Mouse (Mus musculus): ENCODE data around the gene Atp6v1e2. TPM values are rescaled to one million over a fixed set of nuclear protein-coding genes. Genes with fewer than 3 reads are reported as not detected.
A peak's percentile ranks its signal among the peaks of the same experiment; 100 is the strongest.

The Atp6v1e2 gene
- polyA plus RNA-seq, 1 experiment, result not detected

GRCm38 (mm10) chr17:86964041-86964440, 16.3 kb upstream of the Atp6v1e2 start:
- TF ChIP-seq POLR2A (IDR thresholded peaks at IDR 0.05; ENCODE audit: borderline replicate concordance, insufficient read depth, low read length) (no peak), CTCF (IDR thresholded peaks at IDR 0.05; ENCODE audit: borderline replicate concordance, insufficient read depth, low read depth, low read length) (no peak)
- 0 out of 2 replicates have a peak, but pooled peaks cover 3% of the 10 kb centered on the region for H3K4me1 ChIP-seq (ENCODE audit: control insufficient read depth, insufficient read depth, low read length)
- DNase-seq, result peak; percentile 22 to 24
- H3K27me3 ChIP-seq (ENCODE audit: control insufficient read depth, insufficient read depth, low read length), result no peaks in the 10 kb centered on the region
- H3K27ac ChIP-seq (ENCODE audit: insufficient read depth, low read length), result no peak overlapping the region
- H3K4me3 ChIP-seq (replicated peaks; ENCODE audit: insufficient read depth, low read depth, low read length), result peak overlapping the region; percentile 34
- 3% methylated on average over 6 of the region's 6 CpGs for WGBS

- Histone ChIP-seq H3K27me3 (ENCODE audit: control insufficient read depth, insufficient read depth, low read length) (no peaks in the 10 kb centered on the region), H3K4me3 (replicated peaks; ENCODE audit: insufficient read depth, low read depth, low read length) (peak overlapping the region; percentile 75), H3K4me1 (ENCODE audit: control insufficient read depth, insufficient read depth, low read length) (0 out of 2 replicates have a peak, but pooled peaks cover 3% of the 10 kb centered on the region), H3K27ac (ENCODE audit: insufficient read depth, low read length) (no peak overlapping the region)
- 1% methylated on average over 26 of the region's 26 CpGs for WGBS
- peak in 1 of 2 experiments; percentile 22 for DNase-seq
- TF ChIP-seq CTCF (IDR thresholded peaks at IDR 0.05; ENCODE audit: borderline replicate concordance, insufficient read depth, low read depth, low read length), result no peak
- TF ChIP-seq POLR2A (IDR thresholded peaks at IDR 0.05; ENCODE audit: borderline replicate concordance, insufficient read depth, low read length), result no peak
Measured at GRCm38 (mm10) chr17:86963586-86963902, 15.8 kb upstream of the Atp6v1e2 start.

- peak within 1 kb of the TSS; percentile 75 for H3K4me3 ChIP-seq (replicated peaks; ENCODE audit: insufficient read depth, low read depth, low read length)
- H3K4me1 ChIP-seq (ENCODE audit: control insufficient read depth, insufficient read depth, low read length), result 0 out of 2 replicates have a peak, but pooled peaks cover 3% of the 10 kb centered on the region
- TF ChIP-seq CTCF (IDR thresholded peaks at IDR 0.05; ENCODE audit: borderline replicate concordance, insufficient read depth, low read depth, low read length) (no peak), POLR2A (IDR thresholded peaks at IDR 0.05; ENCODE audit: borderline replicate concordance, insufficient read depth, low read length) (no peak)
- peak; percentile 71 to 76 for DNase-seq
- 1% methylated on average over 71 of the region's 86 CpGs for WGBS
- no peak within 1 kb of the TSS; the same call in 1 of the 2 replicates for H3K27ac ChIP-seq (ENCODE audit: insufficient read depth, low read length)
- no peaks in the 10 kb centered on the region for H3K27me3 ChIP-seq (ENCODE audit: control insufficient read depth, insufficient read depth, low read length)
Measured at GRCm38 (mm10) chr17:86962894-86963585, 15.3 kb upstream of the Atp6v1e2 start, which contains the start of gene Rhoq. Rhoq (plus strand) TSS chr17:86963082.

GRCm38 (mm10) chr17:86962297-86962893, 14.7 kb upstream of the Atp6v1e2 start:
- Histone ChIP-seq H3K27me3 (ENCODE audit: control insufficient read depth, insufficient read depth, low read length) (no peaks in the 10 kb centered on the region), H3K4me3 (replicated peaks; ENCODE audit: insufficient read depth, low read depth, low read length) (peak overlapping the region; percentile 75), H3K4me1 (ENCODE audit: control insufficient read depth, insufficient read depth, low read length) (0 out of 2 replicates have a peak, but pooled peaks cover 3% of the 10 kb centered on the region), H3K27ac (ENCODE audit: insufficient read depth, low read length) (no peak overlapping the region; the same call in 1 of the 2 replicates)
- TF ChIP-seq POLR2A (IDR thresholded peaks at IDR 0.05; ENCODE audit: borderline replicate concordance, insufficient read depth, low read length) (no peak), CTCF (IDR thresholded peaks at IDR 0.05; ENCODE audit: borderline replicate concordance, insufficient read depth, low read depth, low read length) (peak; percentile 64)
- DNase-seq, result peak; percentile 79 to 82
- WGBS, result 0% methylated on average over 24 of the region's 24 CpGs

- H3K27ac ChIP-seq (ENCODE audit: insufficient read depth, low read length), result no peak overlapping the region
- peak; percentile 26 to 38 for DNase-seq
- WGBS, result 36% methylated on average over 8 of the region's 8 CpGs
- TF ChIP-seq CTCF (IDR thresholded peaks at IDR 0.05; ENCODE audit: borderline replicate concordance, insufficient read depth, low read depth, low read length) (no peak), POLR2A (IDR thresholded peaks at IDR 0.05; ENCODE audit: borderline replicate concordance, insufficient read depth, low read length) (no peak)
- 0 out of 2 replicates have a peak, but pooled peaks cover 3% of the 10 kb centered on the region for H3K4me1 ChIP-seq (ENCODE audit: control insufficient read depth, insufficient read depth, low read length)
- H3K27me3 ChIP-seq (ENCODE audit: control insufficient read depth, insufficient read depth, low read length), result no peaks in the 10 kb centered on the region
- H3K4me3 ChIP-seq (replicated peaks; ENCODE audit: insufficient read depth, low read depth, low read length), result no peak overlapping the region
Measured at GRCm38 (mm10) chr17:86961301-86961841, 13.7 kb upstream of the Atp6v1e2 start.

GRCm38 (mm10) chr17:86957968-86958367, 10.3 kb upstream of the Atp6v1e2 start:
- no peak for DNase-seq
- no peak overlapping the region for H3K4me3 ChIP-seq (replicated peaks; ENCODE audit: insufficient read depth, low read depth, low read length)
- no peak for TF ChIP-seq POLR2A (IDR thresholded peaks at IDR 0.05; ENCODE audit: borderline replicate concordance, insufficient read depth, low read length)
- no peak for TF ChIP-seq CTCF (IDR thresholded peaks at IDR 0.05; ENCODE audit: borderline replicate concordance, insufficient read depth, low read depth, low read length)
- no peak overlapping the region for H3K27ac ChIP-seq (ENCODE audit: insufficient read depth, low read length)
- H3K27me3 ChIP-seq (ENCODE audit: control insufficient read depth, insufficient read depth, low read length), result no peaks in the 10 kb centered on the region
- 0 out of 2 replicates have a peak, but pooled peaks cover 3% of the 10 kb centered on the region for H3K4me1 ChIP-seq (ENCODE audit: control insufficient read depth, insufficient read depth, low read length)
- WGBS, result 88% methylated on average over 14 of the region's 14 CpGs

GRCm38 (mm10) chr17:86957239-86957638, 9.5 kb upstream of the Atp6v1e2 start:
- H3K4me3 ChIP-seq (replicated peaks; ENCODE audit: insufficient read depth, low read depth, low read length), result no peak overlapping the region
- DNase-seq, result no peak
- 93% methylated on average over 5 of the region's 5 CpGs for WGBS
- TF ChIP-seq POLR2A (IDR thresholded peaks at IDR 0.05; ENCODE audit: borderline replicate concordance, insufficient read depth, low read length), result no peak
- TF ChIP-seq CTCF (IDR thresholded peaks at IDR 0.05; ENCODE audit: borderline replicate concordance, insufficient read depth, low read depth, low read length), result no peak
- H3K27ac ChIP-seq (ENCODE audit: insufficient read depth, low read length), result no peak overlapping the region
- H3K4me1 ChIP-seq (ENCODE audit: control insufficient read depth, insufficient read depth, low read length), result 0 out of 2 replicates have a peak, but pooled peaks cover 3% of the 10 kb centered on the region
- H3K27me3 ChIP-seq (ENCODE audit: control insufficient read depth, insufficient read depth, low read length), result no peaks in the 10 kb centered on the region

Data from cerebellum, adult 2 months (tissue).